Mouse (Mus musculus) thymus, adult 2 months (tissue): Measurements from ENCODE around the gene Kctd5.

Experiments used
- CTCF ChIP-seq: fragments of 200-500 bp; IDR thresholded peaks from 2 replicates; pipeline ENCODE4 v1.5.1; 2012; ENCODE audit warnings: mild to moderate bottlenecking, control low read depth, low read length, moderate library complexity, borderline replicate concordance; ENCODE audit not compliant: control insufficient read depth, poor library complexity, insufficient read depth; ENCODE audit errors: extremely low read depth
- POLR2A ChIP-seq: fragments of 200-500 bp; IDR thresholded peaks from 2 replicates; pipeline ENCODE4 v1.6.1; 2012; ENCODE audit warnings: mild to moderate bottlenecking, low read length, control low read depth, moderate library complexity; ENCODE audit not compliant: control insufficient read depth, poor library complexity, insufficient read depth; ENCODE audit errors: extremely low read depth

- no peak for TF ChIP-seq CTCF
- TF ChIP-seq POLR2A: no peak
Observed at GRCm38 (mm10) chr17:24098354-24098753, 25.1 kb upstream of the Kctd5 start.
